Comparison of ENCODE assay signal across 9 mouse cellular contexts in the genomic region with DNA sequence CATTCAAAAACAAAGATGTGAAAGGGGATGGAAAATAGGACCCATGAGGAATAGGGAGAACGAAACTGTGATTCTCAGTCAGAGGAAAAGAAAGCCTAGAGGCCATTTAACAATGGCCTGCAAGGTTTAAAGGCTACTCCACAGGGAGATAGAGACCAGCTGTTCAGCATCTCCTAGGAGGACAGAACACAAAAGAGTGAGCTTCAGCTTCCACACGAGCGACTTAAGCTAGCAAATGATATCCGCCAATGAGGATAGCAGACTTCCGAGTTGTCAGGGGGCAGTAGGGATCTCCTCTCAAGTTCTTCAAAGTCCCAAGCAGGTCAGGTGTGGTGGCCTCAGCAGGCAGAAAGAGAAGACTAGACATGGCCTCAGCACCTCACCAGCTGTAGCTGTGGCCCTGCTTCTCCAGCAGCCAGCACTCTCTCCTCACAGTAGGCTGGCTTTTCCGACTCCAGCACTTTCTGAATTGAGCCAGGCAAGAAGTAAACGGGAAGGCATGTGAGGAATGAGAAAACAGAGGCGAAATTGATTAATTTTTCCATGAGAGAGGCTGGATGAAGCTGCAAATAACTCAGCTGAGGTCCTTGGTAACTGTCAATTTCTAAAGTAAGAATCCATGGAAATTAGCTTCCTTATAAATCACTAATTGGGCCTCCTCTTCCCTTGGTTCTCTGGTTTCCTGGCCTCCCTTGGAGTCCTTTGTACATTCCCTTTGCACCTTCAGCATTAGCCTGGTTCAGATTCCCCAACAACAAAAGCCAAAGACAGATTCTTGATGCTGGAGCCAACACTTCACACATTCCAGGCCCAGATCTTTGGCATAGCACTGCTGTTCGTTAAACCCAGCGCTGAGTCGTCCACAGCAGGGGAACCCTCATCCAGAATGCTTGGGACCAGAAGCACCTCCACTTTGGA.
DNase-seq lines count a peak whose midpoint lies in the region; ATAC-seq and TF ChIP-seq lines count a peak whose summit lies in the region.
"Had no signal": no experiment of that assay in that cellular context is flagged by ENCODE, and none has a peak within 500 bp of the region (broad histone marks: within the 10 kb centered on the region; RNA-seq: fewer than 3 reads in every experiment).

No protein-coding gene starts in this region.

- TF ChIP-seq POLR2A in heart, adult 2 months (IDR thresholded peaks at IDR 0.05; ENCODE audit: insufficient read depth, low read depth, low read length): no peak

- H3K4me2 ChIP-seq in neural tube, embryonic 13.5 days: no peak overlapping the region
- no peak overlapping the region for H3K4me2 ChIP-seq in limb, embryonic 15.5 days

- ATAC-seq in neural tube, embryonic 13.5 days (ENCODE audit: low read depth): peak; percentile 59; the same call in 1 of the 2 replicates
- no peak for ATAC-seq in limb, embryonic 15.5 days (ENCODE audit: insufficient number of reproducible peaks, low FRiP score, low TSS enrichment, low read depth)

- TF ChIP-seq CTCF in heart, adult 2 months (IDR thresholded peaks at IDR 0.05): no peak

- DNase-seq in heart, adult 2 months: peak; percentile 19 to 25
- DNase-seq in heart, postnatal 36 days: no peak
- no peak for DNase-seq in neural tube, embryonic 10.5 days (ENCODE audit: extremely low spot score, low spot score)
- DNase-seq in ovary, postnatal 10 days (ENCODE audit: low spot score): no peak
- no peak for DNase-seq in urinary bladder, adult 2 months (ENCODE audit: low spot score)
- no peak for DNase-seq in gastrocnemius, adult 8-10 months (ENCODE audit: low spot score in 2 of 2)
- DNase-seq: adrenal gland, adult 8-10 months had no signal

- intact Hi-C loops in heart, adult 2 months (cut with DNase I): no loop called here
- intact Hi-C loops in heart, postnatal 36 days (cut with DNase I): no loop called here

- no peak overlapping the region for H3K9ac ChIP-seq in heart, adult 2 months (ENCODE audit: low read depth, low read length)
- no peak overlapping the region for H3K9ac ChIP-seq in neural tube, embryonic 13.5 days
- no peak overlapping the region for H3K9ac ChIP-seq in limb, embryonic 15.5 days

- no peaks in the 10 kb centered on the region for H3K27me3 ChIP-seq in heart, adult 2 months (ENCODE audit: control insufficient read depth, insufficient read depth, low read length)
- H3K27me3 ChIP-seq in neural tube, embryonic 13.5 days: no peaks in the 10 kb centered on the region
- H3K27me3 ChIP-seq in limb, embryonic 15.5 days: no peaks in the 10 kb centered on the region

- no peaks in the 10 kb centered on the region for H3K36me3 ChIP-seq in heart, adult 2 months (ENCODE audit: control insufficient read depth, insufficient read depth, low read length)
- no peaks in the 10 kb centered on the region for H3K36me3 ChIP-seq in neural tube, embryonic 13.5 days
- no peaks in the 10 kb centered on the region for H3K36me3 ChIP-seq in limb, embryonic 15.5 days

- H3K4me1 ChIP-seq in heart, adult 2 months (ENCODE audit: control insufficient read depth, insufficient read depth, low read length): peaks cover 4% of the 10 kb centered on the region
- peaks cover 11% of the 10 kb centered on the region; the same call in 1 of the 2 replicates for H3K4me1 ChIP-seq in neural tube, embryonic 13.5 days (replicated peaks)
- H3K4me1 ChIP-seq in limb, embryonic 15.5 days: peaks cover 13% of the 10 kb centered on the region; the same call in 1 of the 2 replicates

- TF ChIP-seq EP300 in heart, adult 2 months (IDR thresholded peaks at IDR 0.05; ENCODE audit: insufficient read depth, low read depth, low read length): no peak

- H3K27ac ChIP-seq in heart, adult 2 months: no peak overlapping the region
- H3K27ac ChIP-seq in neural tube, embryonic 13.5 days (replicated peaks): 0 out of 2 replicates have a peak overlapping the region, but pooled peaks have one; percentile 3
- peak overlapping the region; percentile 66 for H3K27ac ChIP-seq in limb, embryonic 15.5 days

- 46% methylated on average over 11 of the region's 11 CpGs for WGBS in heart, adult 2 months
- WGBS in neural tube, embryonic 13.5 days: 34% methylated on average over 11 of the region's 11 CpGs
- 43% methylated on average over 11 of the region's 11 CpGs for WGBS in limb, embryonic 15.5 days

- H3K9me3 ChIP-seq in neural tube, embryonic 13.5 days: no peaks in the 10 kb centered on the region
- no peaks in the 10 kb centered on the region for H3K9me3 ChIP-seq in limb, embryonic 15.5 days

- H3K4me3 ChIP-seq in heart, adult 2 months: no peak overlapping the region
- H3K4me3 ChIP-seq in neural tube, embryonic 13.5 days: no peak overlapping the region
- H3K4me3 ChIP-seq in limb, embryonic 15.5 days: no peak overlapping the region

- H3K79me2 ChIP-seq in heart, adult 2 months (replicated peaks; ENCODE audit: control insufficient read depth, insufficient read depth, low read length): no peaks in the 10 kb centered on the region

Comparison
In these comparisons a context has a peak if more than half of its experiments do, and no peak if none do; other contexts are left out.
1. DNase-seq: peak in heart, adult 2 months (2 of 2); none in heart, postnatal 36 days (0 of 2), neural tube, embryonic 10.5 days (single experiment), ovary, postnatal 10 days (single experiment), urinary bladder, adult 2 months (single experiment) and gastrocnemius, adult 8-10 months (0 of 2).